Mouse (Mus musculus) ES-E14 (cell line): Measurements from ENCODE around the gene Dtd1. TPM values are rescaled to one million over a fixed set of nuclear protein-coding genes. Genes with fewer than 3 reads are reported as not detected.

Source experiments
- DNase-seq: peaks from one replicate; pipeline ENCODE4 v3.0.0-alpha.2; 2013; ENCODE audit warnings: low read depth, low spot score
- H3K27ac ChIP-seq: 2 replicates; pipeline ENCODE4 v1.5.1; 2012; ENCODE audit warnings: low read depth, mild to moderate bottlenecking, low read length, moderate library complexity, mixed read lengths; ENCODE audit not compliant: poor library complexity, insufficient read depth, severe bottlenecking
- H3K36me3 ChIP-seq: 2 replicates; pipeline ENCODE4 v1.6.1; 2012; ENCODE audit warnings: mild to moderate bottlenecking, low read length, moderate library complexity, mixed read lengths; ENCODE audit not compliant: control insufficient read depth, poor library complexity, insufficient read depth, severe bottlenecking
- H3K4me1 ChIP-seq, 2 experiments: fragments of 150-350 bp in 1 of 2; sonication (generic) in 1 of 2; 2 replicates each; pipeline ENCODE4 v1.6.1; 2012; ENCODE audit warnings: low read length in 2 of 2, mild to moderate bottlenecking in 1 of 2, mixed read lengths in 1 of 2; ENCODE audit not compliant: control insufficient read depth in 2 of 2, insufficient read depth in 2 of 2, poor library complexity in 1 of 2
- H3K4me3 ChIP-seq, 2 experiments: fragments of 150-350 bp in 1 of 2; sonication (generic) in 1 of 2; 2 replicates each; pipeline ENCODE4 v1.5.1; 2012; ENCODE audit warnings: low read length in 2 of 2, low read depth in 1 of 2, mild to moderate bottlenecking in 1 of 2, mixed read lengths in 1 of 2; ENCODE audit not compliant: insufficient read depth in 1 of 2, poor library complexity in 1 of 2, severe bottlenecking in 1 of 2
- H3K9ac ChIP-seq: 2 replicates; pipeline ENCODE4 v1.6.1; 2012; ENCODE audit warnings: low read depth, mild to moderate bottlenecking, low read length, mixed read lengths; ENCODE audit not compliant: poor library complexity, insufficient read depth, severe bottlenecking
- H3K9me3 ChIP-seq: fragments of 150-350 bp; sonication (generic); 2 replicates; pipeline ENCODE4 v1.6.1; 2012; ENCODE audit warnings: low read depth, mild to moderate bottlenecking, low read length; ENCODE audit not compliant: control insufficient read depth, insufficient read depth
- CHD2 ChIP-seq: IDR thresholded peaks from 2 replicates; pipeline ENCODE4 v1.6.1; 2014; ENCODE audit warnings: mild to moderate bottlenecking, low read depth, low read length, inconsistent platforms
- HCFC1 ChIP-seq: IDR thresholded peaks from 2 replicates; pipeline ENCODE4 v1.6.1; 2012; ENCODE audit warnings: low read length, inconsistent platforms, borderline replicate concordance; ENCODE audit not compliant: insufficient read depth
- MAFK ChIP-seq: IDR thresholded peaks from 2 replicates; pipeline ENCODE4 v1.6.1; 2014; ENCODE audit warnings: mild to moderate bottlenecking, low read depth, low read length, inconsistent platforms; ENCODE audit not compliant: insufficient read depth
- ZC3H11A ChIP-seq: IDR thresholded peaks from 2 replicates; pipeline ENCODE4 v1.6.1; 2012; ENCODE audit warnings: low read depth, mild to moderate bottlenecking, inconsistent platforms, low read length, borderline replicate concordance
- ZNF384 ChIP-seq: IDR thresholded peaks from 2 replicates; pipeline ENCODE4 v1.6.1; 2012; ENCODE audit warnings: low read depth, low read length, inconsistent platforms
- in situ Hi-C, 2 experiments: fragments of 600-800 bp; cut with MboI; formaldehyde crosslinking; loops; one replicate each; pipeline ENCODE4 v1.15.1; 2025; ENCODE audit warnings: low sequenced_read_pairs in 2 of 2, inconsistent platforms in 1 of 2; ENCODE audit not compliant: unreplicated experiment in 2 of 2
- total RNA-seq: library from RNA; depleted of rRNA; stranded (reverse); fragments of 300-350 nt; gene quantifications from 2 replicates; pipeline ENCODE4 v1.2.3, GENCODE M21; 2012

Gene Dtd1
- total RNA-seq, 1 experiment: 21.2 TPM

DNA sequence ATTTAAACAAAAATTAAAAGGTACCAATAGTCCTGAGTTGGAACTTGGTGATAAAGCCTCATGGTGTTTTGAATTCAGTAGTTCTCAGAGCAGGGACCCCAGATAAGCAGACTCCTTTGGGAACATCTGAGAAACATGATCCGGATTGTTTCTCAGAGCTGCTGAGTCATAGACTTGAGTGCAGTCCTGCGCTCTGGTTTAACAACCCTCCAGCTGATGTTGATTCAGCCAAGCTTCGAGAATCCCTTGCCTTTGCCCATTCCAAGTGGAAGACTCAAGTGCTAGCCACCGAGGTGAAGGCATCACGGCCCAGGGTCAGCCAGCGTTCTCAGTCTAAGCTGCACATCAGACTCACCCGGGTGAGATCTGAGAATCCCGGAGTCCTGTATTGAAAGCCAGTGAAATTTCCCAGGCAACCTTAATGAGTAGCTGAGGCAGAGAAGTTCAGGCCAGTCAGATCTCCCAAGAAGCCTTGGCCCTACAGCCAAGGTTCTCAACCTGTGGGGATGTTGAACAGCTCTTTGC lies 175.0 kb downstream of the Dtd1 start:
- Histone ChIP-seq H3K9ac (no peak overlapping the region), H3K9me3 (no peaks in the 10 kb centered on the region)

DNA sequence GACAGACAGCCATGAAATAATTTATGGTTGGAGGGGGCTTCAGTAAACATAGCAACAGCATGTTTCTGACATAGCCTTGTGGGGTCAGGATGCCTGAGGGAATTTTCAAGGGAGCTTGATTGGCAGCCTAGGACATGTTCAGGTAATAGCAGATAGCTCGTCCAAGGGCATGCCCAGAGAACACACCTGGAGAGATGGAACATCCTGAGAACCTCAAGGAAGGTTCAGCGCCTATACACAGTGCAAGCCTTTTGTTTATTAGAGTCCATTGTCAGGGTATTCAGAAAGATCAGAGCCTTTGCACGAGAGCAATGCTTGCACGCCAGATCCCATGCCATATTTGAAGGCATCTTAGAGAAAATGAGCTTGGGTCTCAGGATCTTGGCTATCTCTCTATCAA lies 175.9 kb downstream of the Dtd1 start:
- Histone ChIP-seq H3K36me3 (no peaks in the 10 kb centered on the region), H3K4me3 (no peak overlapping the region), H3K9ac (no peak overlapping the region), H3K4me1 (peaks cover 0 to 2% of the 10 kb centered on the region in 2 experiments; a peak in 1 of 4 replicates), H3K27ac (no peak overlapping the region), H3K9me3 (no peaks in the 10 kb centered on the region)
- no peak for DNase-seq
- in situ Hi-C loops: no loop called here
- TF ChIP-seq MAFK (no peak), CHD2 (no peak), ZC3H11A (no peak), HCFC1 (no peak), ZNF384 (no peak)

More for the DNA sequence above, 175.0 kb downstream of the Dtd1 start:
- peaks cover 0 to 2% of the 10 kb centered on the region in 2 experiments; a peak in 1 of 4 replicates for H3K4me1 ChIP-seq
- TF ChIP-seq MAFK (no peak; the same call in 1 of the 2 replicates), ZNF384 (no peak), HCFC1 (no peak), ZC3H11A (no peak), CHD2 (no peak)
- H3K4me3 ChIP-seq: no peak overlapping the region
- H3K36me3 ChIP-seq: no peaks in the 10 kb centered on the region
- in situ Hi-C loops: no loop called here
- DNase-seq: no peak
- H3K27ac ChIP-seq: no peak overlapping the region

DNA sequence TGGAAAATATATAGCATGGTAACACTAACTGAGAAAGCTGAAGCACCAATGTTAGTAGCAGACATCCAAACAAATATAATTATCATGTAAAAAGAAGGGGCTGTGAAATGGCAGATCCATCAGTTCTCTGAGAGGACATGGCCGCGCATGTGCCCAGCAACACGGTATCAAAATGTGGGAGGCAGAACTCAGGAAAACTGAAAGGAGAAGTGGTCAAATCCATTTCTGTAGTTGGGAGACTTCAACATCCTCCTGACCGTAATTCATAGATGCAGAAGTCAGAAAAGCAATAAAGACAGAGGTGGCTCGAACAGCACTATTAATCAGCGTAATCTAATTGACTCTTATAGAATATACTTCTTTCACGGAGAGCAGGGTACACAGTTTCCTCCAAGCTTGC lies 179.6 kb downstream of the Dtd1 start:
- H3K4me1 ChIP-seq: no peaks in the 10 kb centered on the region; a peak in 1 of 4 replicates
- in situ Hi-C loops: no loop called here
- H3K4me3 ChIP-seq: no peak overlapping the region
- no peaks in the 10 kb centered on the region for H3K9me3 ChIP-seq
- H3K36me3 ChIP-seq: no peaks in the 10 kb centered on the region
- no peak overlapping the region for H3K27ac ChIP-seq
- no peak for DNase-seq
- H3K9ac ChIP-seq: no peak overlapping the region
- TF ChIP-seq HCFC1: no peak
- no peak for TF ChIP-seq ZNF384
- TF ChIP-seq ZC3H11A: no peak
- TF ChIP-seq CHD2: no peak
- TF ChIP-seq MAFK: no peak

DNA sequence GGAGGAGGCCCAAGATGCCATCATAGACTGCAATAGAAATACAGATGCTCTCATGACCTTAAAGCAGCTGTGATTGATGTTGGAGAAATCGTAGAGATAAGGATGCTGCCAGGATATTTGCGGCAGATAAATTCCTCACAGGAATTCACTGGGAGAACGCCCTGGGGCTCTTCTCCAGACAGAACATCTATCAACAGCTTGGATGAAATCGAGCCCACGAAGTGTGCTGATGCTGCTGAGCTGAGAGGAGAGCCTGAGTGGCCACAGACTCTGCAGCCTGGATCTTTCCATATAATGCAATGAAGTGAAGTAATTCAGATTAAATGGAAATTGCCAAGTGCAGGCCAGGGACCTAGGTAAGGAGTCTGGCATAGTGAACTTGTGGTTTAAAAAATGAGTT lies 181.0 kb downstream of the Dtd1 start:
- in situ Hi-C loops: no loop called here
- Histone ChIP-seq H3K9me3 (no peaks in the 10 kb centered on the region), H3K36me3 (no peaks in the 10 kb centered on the region), H3K27ac (no peak overlapping the region), H3K9ac (no peak overlapping the region), H3K4me3 (no peak overlapping the region), H3K4me1 (no peaks in the 10 kb centered on the region)
- no peak for DNase-seq
- TF ChIP-seq MAFK: no peak
- TF ChIP-seq ZC3H11A: no peak
- TF ChIP-seq CHD2: no peak
- TF ChIP-seq HCFC1: no peak
- TF ChIP-seq ZNF384: no peak

DNA sequence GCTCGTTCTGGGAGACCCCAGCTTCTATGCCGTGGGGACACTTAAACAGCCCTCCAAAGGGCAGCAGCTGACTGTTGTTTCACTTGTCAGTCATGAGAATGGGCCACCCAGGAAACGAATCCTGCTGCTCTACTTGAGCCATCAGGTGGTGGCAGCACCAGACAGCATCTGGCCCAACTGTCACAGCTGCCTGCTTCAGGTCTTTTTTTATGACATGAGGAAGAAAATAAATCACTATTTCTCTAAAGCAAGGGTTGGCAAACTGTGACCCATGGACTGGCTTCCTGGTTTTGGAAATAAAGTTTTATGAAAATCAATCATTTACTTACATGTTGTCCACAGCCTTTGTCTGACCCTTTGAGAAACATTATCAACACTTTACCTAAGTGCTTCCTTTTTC lies 182.2 kb downstream of the Dtd1 start:
- TF ChIP-seq MAFK (no peak), ZC3H11A (no peak), CHD2 (no peak), HCFC1 (no peak), ZNF384 (no peak)
- H3K36me3 ChIP-seq: no peaks in the 10 kb centered on the region
- H3K9me3 ChIP-seq: no peaks in the 10 kb centered on the region
- no peak for DNase-seq
- H3K27ac ChIP-seq: no peak overlapping the region
- in situ Hi-C loops: no loop called here
- H3K9ac ChIP-seq: no peak overlapping the region
- H3K4me1 ChIP-seq: no peaks in the 10 kb centered on the region
- no peak overlapping the region for H3K4me3 ChIP-seq
